Mouse (Mus musculus): ENCODE measurements around the gene Cryzl2.

Gene Cryzl2

GRCm38 (mm10) chr1:157480090-157480489 lies 21.7 kb downstream of the Cryzl2 start:
- no peak for DNase-seq (ENCODE audit: low read depth, low spot score)
- Histone ChIP-seq H3K36me3 (ENCODE audit: control insufficient read depth, insufficient read depth, low read length, poor library complexity, severe bottlenecking) (no peaks in the 10 kb centered on the region), H3K27me3 (ENCODE audit: control insufficient read depth, insufficient read depth, low read length, poor library complexity, severe bottlenecking) (no peaks in the 10 kb centered on the region)

GRCm38 (mm10) chr1:157480901-157481300 lies 22.5 kb downstream of the Cryzl2 start:
- no peak for DNase-seq (ENCODE audit: low read depth, low spot score)
- H3K27me3 ChIP-seq (ENCODE audit: control insufficient read depth, insufficient read depth, low read length, poor library complexity, severe bottlenecking), result no peaks in the 10 kb centered on the region
- H3K36me3 ChIP-seq (ENCODE audit: control insufficient read depth, insufficient read depth, low read length, poor library complexity, severe bottlenecking), result no peaks in the 10 kb centered on the region

GRCm38 (mm10) chr1:157481666-157482065 lies 23.3 kb downstream of the Cryzl2 start:
- Histone ChIP-seq H3K27me3 (ENCODE audit: control insufficient read depth, insufficient read depth, low read length, poor library complexity, severe bottlenecking) (no peaks in the 10 kb centered on the region), H3K36me3 (ENCODE audit: control insufficient read depth, insufficient read depth, low read length, poor library complexity, severe bottlenecking) (no peaks in the 10 kb centered on the region)
- DNase-seq (ENCODE audit: low read depth, low spot score), result no peak

- no peaks in the 10 kb centered on the region for H3K36me3 ChIP-seq (ENCODE audit: control insufficient read depth, insufficient read depth, low read length, poor library complexity, severe bottlenecking)
- H3K27me3 ChIP-seq (ENCODE audit: control insufficient read depth, insufficient read depth, low read length, poor library complexity, severe bottlenecking), result no peaks in the 10 kb centered on the region
- DNase-seq (ENCODE audit: low read depth, low spot score), result no peak
These were observed 25.8 kb downstream of the Cryzl2 start for GRCm38 (mm10) chr1:157484161-157484560.

GRCm38 (mm10) chr1:157500657-157501056 lies 42.3 kb downstream of the Cryzl2 start:
- DNase-seq (ENCODE audit: low read depth, low spot score), result no peak
- Histone ChIP-seq H3K27me3 (ENCODE audit: control insufficient read depth, insufficient read depth, low read length, poor library complexity, severe bottlenecking) (no peaks in the 10 kb centered on the region), H3K36me3 (ENCODE audit: control insufficient read depth, insufficient read depth, low read length, poor library complexity, severe bottlenecking) (no peaks in the 10 kb centered on the region)

- no peaks in the 10 kb centered on the region for H3K27me3 ChIP-seq (ENCODE audit: control insufficient read depth, insufficient read depth, low read length, poor library complexity, severe bottlenecking)
- H3K36me3 ChIP-seq (ENCODE audit: control insufficient read depth, insufficient read depth, low read length, poor library complexity, severe bottlenecking), result no peaks in the 10 kb centered on the region
- no peak for DNase-seq (ENCODE audit: low read depth, low spot score)
These were observed 43.1 kb downstream of the Cryzl2 start for GRCm38 (mm10) chr1:157501352-157501945.

- no peaks in the 10 kb centered on the region for H3K27me3 ChIP-seq (ENCODE audit: control insufficient read depth, insufficient read depth, low read length, poor library complexity, severe bottlenecking)
- H3K36me3 ChIP-seq (ENCODE audit: control insufficient read depth, insufficient read depth, low read length, poor library complexity, severe bottlenecking), result no peaks in the 10 kb centered on the region
- DNase-seq (ENCODE audit: low read depth, low spot score), result no peak
These were observed 44.7 kb downstream of the Cryzl2 start for GRCm38 (mm10) chr1:157503071-157503470.

GRCm38 (mm10) chr1:157506522-157506921 lies 48.1 kb downstream of the Cryzl2 start, which contains the start of gene Sec16b:
Gene Sec16b, plus strand, starts transcription at chr1:157506728.
- DNase-seq (ENCODE audit: low read depth, low spot score), result no peak
- no peaks in the 10 kb centered on the region for H3K36me3 ChIP-seq (ENCODE audit: control insufficient read depth, insufficient read depth, low read length, poor library complexity, severe bottlenecking)
- H3K27me3 ChIP-seq (ENCODE audit: control insufficient read depth, insufficient read depth, low read length, poor library complexity, severe bottlenecking), result no peaks in the 10 kb centered on the region

GRCm38 (mm10) chr1:157506995-157507595 lies 48.7 kb downstream of the Cryzl2 start:
- no peak for DNase-seq (ENCODE audit: low read depth, low spot score)
- Histone ChIP-seq H3K36me3 (ENCODE audit: control insufficient read depth, insufficient read depth, low read length, poor library complexity, severe bottlenecking) (no peaks in the 10 kb centered on the region), H3K27me3 (ENCODE audit: control insufficient read depth, insufficient read depth, low read length, poor library complexity, severe bottlenecking) (no peaks in the 10 kb centered on the region)

- no peak for DNase-seq (ENCODE audit: low read depth, low spot score)
- H3K36me3 ChIP-seq (ENCODE audit: control insufficient read depth, insufficient read depth, low read length, poor library complexity, severe bottlenecking), result no peaks in the 10 kb centered on the region
- no peaks in the 10 kb centered on the region for H3K27me3 ChIP-seq (ENCODE audit: control insufficient read depth, insufficient read depth, low read length, poor library complexity, severe bottlenecking)
These were observed 49.4 kb downstream of the Cryzl2 start for GRCm38 (mm10) chr1:157507814-157508213.

- DNase-seq (ENCODE audit: low read depth, low spot score), result no peak
- H3K36me3 ChIP-seq (ENCODE audit: control insufficient read depth, insufficient read depth, low read length, poor library complexity, severe bottlenecking), result no peaks in the 10 kb centered on the region
- no peaks in the 10 kb centered on the region for H3K27me3 ChIP-seq (ENCODE audit: control insufficient read depth, insufficient read depth, low read length, poor library complexity, severe bottlenecking)
These were observed 54.5 kb downstream of the Cryzl2 start for GRCm38 (mm10) chr1:157512690-157513448.

GRCm38 (mm10) chr1:157513559-157513958 lies 55.2 kb downstream of the Cryzl2 start:
- no peak for DNase-seq (ENCODE audit: low read depth, low spot score)
- Histone ChIP-seq H3K36me3 (ENCODE audit: control insufficient read depth, insufficient read depth, low read length, poor library complexity, severe bottlenecking) (no peaks in the 10 kb centered on the region), H3K27me3 (ENCODE audit: control insufficient read depth, insufficient read depth, low read length, poor library complexity, severe bottlenecking) (no peaks in the 10 kb centered on the region)

GRCm38 (mm10) chr1:157514298-157514697 lies 55.9 kb downstream of the Cryzl2 start:
- Histone ChIP-seq H3K27me3 (ENCODE audit: control insufficient read depth, insufficient read depth, low read length, poor library complexity, severe bottlenecking) (no peaks in the 10 kb centered on the region), H3K36me3 (ENCODE audit: control insufficient read depth, insufficient read depth, low read length, poor library complexity, severe bottlenecking) (no peaks in the 10 kb centered on the region)
- DNase-seq (ENCODE audit: low read depth, low spot score), result no peak

- peak; percentile 53 for DNase-seq (ENCODE audit: low read depth, low spot score)
- no peaks in the 10 kb centered on the region for H3K36me3 ChIP-seq (ENCODE audit: control insufficient read depth, insufficient read depth, low read length, poor library complexity, severe bottlenecking)
- H3K27me3 ChIP-seq (ENCODE audit: control insufficient read depth, insufficient read depth, low read length, poor library complexity, severe bottlenecking), result no peaks in the 10 kb centered on the region
These were observed 58.7 kb downstream of the Cryzl2 start for GRCm38 (mm10) chr1:157516838-157517808.
